Mouse (Mus musculus): Measurements from ENCODE around the gene Pitpnm2.
A peak's percentile ranks its signal among the peaks of the same experiment; 100 is the strongest.

Gene Pitpnm2

GRCm38 (mm10) chr5:124134261-124134660 is 115.3 kb downstream of the Pitpnm2 start:
- no peak for DNase-seq (ENCODE audit: low spot score)

GRCm38 (mm10) chr5:124125093-124125492 is 124.5 kb downstream of the Pitpnm2 start:
- DNase-seq (ENCODE audit: low spot score), result no peak

GRCm38 (mm10) chr5:124122357-124122756 is 127.2 kb downstream of the Pitpnm2 start:
- DNase-seq (ENCODE audit: low spot score), result no peak

GRCm38 (mm10) chr5:124119204-124119603 is 130.4 kb downstream of the Pitpnm2 start:
- DNase-seq (ENCODE audit: low spot score), result no peak

- DNase-seq (ENCODE audit: low spot score), result peak; percentile 62
These were observed 133.3 kb downstream of the Pitpnm2 start, which contains the start of gene Arl6ip4 for GRCm38 (mm10) chr5:124115990-124116845. Gene Arl6ip4 (plus strand): TSS chr5:124116089.

GRCm38 (mm10) chr5:124115531-124115930 is 134.0 kb downstream of the Pitpnm2 start:
- no peak for DNase-seq (ENCODE audit: low spot score)

- DNase-seq (ENCODE audit: low spot score), result no peak
These were observed 135.1 kb downstream of the Pitpnm2 start for GRCm38 (mm10) chr5:124114276-124115025.

- no peak for DNase-seq (ENCODE audit: low spot score)
These were observed 136.5 kb downstream of the Pitpnm2 start for GRCm38 (mm10) chr5:124113030-124113429.

- no peak for DNase-seq (ENCODE audit: low spot score)
These were observed 137.0 kb downstream of the Pitpnm2 start for GRCm38 (mm10) chr5:124112531-124112930.

- peak; percentile 94 for DNase-seq (ENCODE audit: low spot score)
These were observed 137.6 kb downstream of the Pitpnm2 start, which contains the start of gene Ogfod2 for GRCm38 (mm10) chr5:124111742-124112497. Gene Ogfod2 (plus strand): TSS chr5:124112297.

GRCm38 (mm10) chr5:124111077-124111741 is 138.4 kb downstream of the Pitpnm2 start:
- no peak for DNase-seq (ENCODE audit: low spot score)

- DNase-seq (ENCODE audit: low spot score), result no peak
These were observed 146.0 kb downstream of the Pitpnm2 start for GRCm38 (mm10) chr5:124103552-124103951.

- no peak for DNase-seq (ENCODE audit: low spot score)
These were observed 146.5 kb downstream of the Pitpnm2 start for GRCm38 (mm10) chr5:124103020-124103419.

- DNase-seq (ENCODE audit: low spot score), result no peak
These were observed 147.2 kb downstream of the Pitpnm2 start for GRCm38 (mm10) chr5:124102326-124102725.

GRCm38 (mm10) chr5:124100128-124101044 is 149.2 kb downstream of the Pitpnm2 start:
- no peak for DNase-seq (ENCODE audit: low spot score)

- no peak for DNase-seq (ENCODE audit: low spot score)
These were observed 150.6 kb downstream of the Pitpnm2 start for GRCm38 (mm10) chr5:124098923-124099322.

- DNase-seq (ENCODE audit: low spot score), result peak; percentile 85
These were observed 153.8 kb downstream of the Pitpnm2 start, which contains the start of gene Abcb9 for GRCm38 (mm10) chr5:124095596-124096232. Gene Abcb9 (minus strand): TSS chr5:124095798.

GRCm38 (mm10) chr5:124095077-124095581 is 154.4 kb downstream of the Pitpnm2 start:
- DNase-seq (ENCODE audit: low spot score), result no peak

- DNase-seq (ENCODE audit: low spot score), result no peak
These were observed 155.5 kb downstream of the Pitpnm2 start for GRCm38 (mm10) chr5:124093852-124094604.

Measured in ovary, postnatal 10 days (tissue).